Mouse (Mus musculus) activated CD4-positive, CD25-positive, alpha-beta regulatory T cell, adult 4 months (primary cell): ENCODE measurements around the gene Degs1. TPM values are rescaled to one million over a fixed set of nuclear protein-coding genes. Genes with fewer than 3 reads are reported as not detected.
A peak's percentile ranks its signal among the peaks of the same experiment; 100 is the strongest.

Source experiments
- ATAC-seq: one replicate; pipeline ENCODE4 v1.8.0; 2017
- polyA plus RNA-seq, 2 experiments: library from polyadenylated mRNA; unstranded; fragments of 100-300 nt; shearing (Covaris generic); gene quantifications; one replicate each; pipeline ENCODE4 v1.2.1; 2017

The Degs1 gene
- polyA plus RNA-seq, 2 experiments from 2014 or later, result 109 to 114 TPM

GRCm38 (mm10) chr1:182280046-182280445 is 2.6 kb downstream of the Degs1 start:
- no peak for ATAC-seq

GRCm38 (mm10) chr1:182279436-182279835 is 3.2 kb downstream of the Degs1 start:
- ATAC-seq, result no peak

GRCm38 (mm10) chr1:182275109-182275508 is 7.5 kb downstream of the Degs1 start:
- ATAC-seq, result no peak

- ATAC-seq, result no peak
Observed at GRCm38 (mm10) chr1:182271632-182272031, 11.0 kb downstream of the Degs1 start.

GRCm38 (mm10) chr1:182271130-182271529 is 11.5 kb downstream of the Degs1 start:
- no peak for ATAC-seq

- no peak for ATAC-seq
Observed at GRCm38 (mm10) chr1:182268317-182268716, 14.3 kb downstream of the Degs1 start.

- no peak for ATAC-seq
Observed at GRCm38 (mm10) chr1:182266028-182266525, 16.5 kb downstream of the Degs1 start.

- ATAC-seq, result no peak
Observed at GRCm38 (mm10) chr1:182256041-182256680, 26.4 kb downstream of the Degs1 start.

GRCm38 (mm10) chr1:182255031-182255430 is 27.6 kb downstream of the Degs1 start:
- ATAC-seq, result peak; percentile 67

- peak; percentile 98 for ATAC-seq
Observed at GRCm38 (mm10) chr1:182254618-182255017, 28.0 kb downstream of the Degs1 start.

GRCm38 (mm10) chr1:182253756-182254534 is 28.7 kb downstream of the Degs1 start:
- ATAC-seq, result peak; percentile 1

GRCm38 (mm10) chr1:182252534-182253171 is 30.0 kb downstream of the Degs1 start:
- no peak for ATAC-seq

GRCm38 (mm10) chr1:182250734-182251133 is 31.9 kb downstream of the Degs1 start:
- no peak for ATAC-seq

- no peak for ATAC-seq
Observed at GRCm38 (mm10) chr1:182249298-182249697, 33.3 kb downstream of the Degs1 start.

GRCm38 (mm10) chr1:182245003-182245402 is 37.6 kb downstream of the Degs1 start:
- no peak for ATAC-seq

- ATAC-seq, result no peak
Observed at GRCm38 (mm10) chr1:182238056-182238703, 44.4 kb downstream of the Degs1 start.

- ATAC-seq, result no peak
Observed at GRCm38 (mm10) chr1:182237386-182237785, 45.2 kb downstream of the Degs1 start.

- ATAC-seq, result no peak
Observed at GRCm38 (mm10) chr1:182235174-182235573, 47.4 kb downstream of the Degs1 start.

- no peak for ATAC-seq
Observed at GRCm38 (mm10) chr1:182229381-182229780, 53.2 kb downstream of the Degs1 start.

GRCm38 (mm10) chr1:182227141-182227963 is 55.3 kb downstream of the Degs1 start:
- no peak for ATAC-seq

- ATAC-seq, result no peak
Observed at GRCm38 (mm10) chr1:182226261-182226660, 56.3 kb downstream of the Degs1 start.
